Mouse (Mus musculus): ENCODE measurements at regions not wholly inside any gene's neighbourhood (a gene's known extent, or its start where the extent isn't known, plus 50 kb on each side); places are given as distances from the start of the nearest gene placed in this dataset.

- H3K27me3 ChIP-seq (replicated peaks; ENCODE audit: control insufficient read depth, insufficient read depth, low read length) = no peaks in the 10 kb centered on the region
- H3K27ac ChIP-seq (ENCODE audit: low read length) = no peak overlapping the region
- no peak overlapping the region for H3K4me3 ChIP-seq (ENCODE audit: low read length)
- 52% methylated on average over 4 of the region's 4 CpGs for WGBS
- no peaks in the 10 kb centered on the region for H3K9me3 ChIP-seq (ENCODE audit: control insufficient read depth, low read length)
- ATAC-seq = no peak
- H3K4me2 ChIP-seq (ENCODE audit: low read depth, low read length) = no peak overlapping the region
- no peaks in the 10 kb centered on the region for H3K36me3 ChIP-seq (ENCODE audit: control insufficient read depth, insufficient read depth, low read length)
- no peaks in the 10 kb centered on the region for H3K4me1 ChIP-seq (ENCODE audit: control insufficient read depth, insufficient read depth, low read length)
- no peak overlapping the region for H3K9ac ChIP-seq (ENCODE audit: low read depth, low read length)
Measured at GRCm38 (mm10) chr14:98642661-98643331, 351.3 kb downstream of the Rpl36a-ps1 start.

- WGBS = 65% methylated on average over 4 of the region's 4 CpGs
- H3K4me2 ChIP-seq (ENCODE audit: low read depth, low read length) = no peak overlapping the region
- H3K4me1 ChIP-seq (ENCODE audit: control insufficient read depth, insufficient read depth, low read length) = no peaks in the 10 kb centered on the region
- H3K27me3 ChIP-seq (replicated peaks; ENCODE audit: control insufficient read depth, insufficient read depth, low read length) = no peaks in the 10 kb centered on the region
- H3K9ac ChIP-seq (ENCODE audit: low read depth, low read length) = no peak overlapping the region
- H3K4me3 ChIP-seq (ENCODE audit: low read length) = no peak overlapping the region
- no peak overlapping the region for H3K27ac ChIP-seq (ENCODE audit: low read length)
- H3K9me3 ChIP-seq (ENCODE audit: control insufficient read depth, low read length) = no peaks in the 10 kb centered on the region
- no peaks in the 10 kb centered on the region for H3K36me3 ChIP-seq (ENCODE audit: control insufficient read depth, insufficient read depth, low read length)
- ATAC-seq = no peak
Measured at GRCm38 (mm10) chr14:98629026-98629425, 365.1 kb downstream of the Rpl36a-ps1 start.

- H3K27ac ChIP-seq (ENCODE audit: low read length) = no peak overlapping the region
- no peak overlapping the region for H3K4me3 ChIP-seq (ENCODE audit: low read length)
- WGBS = 56% methylated on average over 7 of the region's 7 CpGs
Measured at GRCm38 (mm10) chr14:98626476-98626875, 367.6 kb downstream of the Rpl36a-ps1 start.

GRCm38 (mm10) chr14:98625867-98626266, 368.3 kb downstream of the Rpl36a-ps1 start:
- H3K36me3 ChIP-seq (ENCODE audit: control insufficient read depth, insufficient read depth, low read length) = no peaks in the 10 kb centered on the region
- H3K4me1 ChIP-seq (ENCODE audit: control insufficient read depth, insufficient read depth, low read length) = no peaks in the 10 kb centered on the region
- H3K27ac ChIP-seq (ENCODE audit: low read length) = no peak overlapping the region
- ATAC-seq = no peak
- H3K4me3 ChIP-seq (ENCODE audit: low read length) = no peak overlapping the region
- WGBS = 86% methylated on average over 4 of the region's 4 CpGs
- no peaks in the 10 kb centered on the region for H3K27me3 ChIP-seq (replicated peaks; ENCODE audit: control insufficient read depth, insufficient read depth, low read length)
- no peak overlapping the region for H3K4me2 ChIP-seq (ENCODE audit: low read depth, low read length)
- no peak overlapping the region for H3K9ac ChIP-seq (ENCODE audit: low read depth, low read length)
- H3K9me3 ChIP-seq (ENCODE audit: control insufficient read depth, low read length) = no peaks in the 10 kb centered on the region

More at GRCm38 (mm10) chr14:98626476-98626875, 367.6 kb downstream of the Rpl36a-ps1 start:
- Histone ChIP-seq H3K9me3 (ENCODE audit: control insufficient read depth, low read length) (no peaks in the 10 kb centered on the region), H3K4me2 (ENCODE audit: low read depth, low read length) (no peak overlapping the region), H3K27me3 (replicated peaks; ENCODE audit: control insufficient read depth, insufficient read depth, low read length) (no peaks in the 10 kb centered on the region), H3K4me1 (ENCODE audit: control insufficient read depth, insufficient read depth, low read length) (no peaks in the 10 kb centered on the region), H3K36me3 (ENCODE audit: control insufficient read depth, insufficient read depth, low read length) (no peaks in the 10 kb centered on the region), H3K9ac (ENCODE audit: low read depth, low read length) (no peak overlapping the region)
- ATAC-seq = no peak

GRCm38 (mm10) chr14:98605772-98606171, 388.3 kb downstream of the Rpl36a-ps1 start:
- no peaks in the 10 kb centered on the region for H3K9me3 ChIP-seq (ENCODE audit: control insufficient read depth, low read length)
- ATAC-seq = no peak
- no peaks in the 10 kb centered on the region for H3K36me3 ChIP-seq (ENCODE audit: control insufficient read depth, insufficient read depth, low read length)
- no peaks in the 10 kb centered on the region for H3K4me1 ChIP-seq (ENCODE audit: control insufficient read depth, insufficient read depth, low read length)
- no peak overlapping the region for H3K9ac ChIP-seq (ENCODE audit: low read depth, low read length)
- H3K4me3 ChIP-seq (ENCODE audit: low read length) = no peak overlapping the region
- no peaks in the 10 kb centered on the region for H3K27me3 ChIP-seq (replicated peaks; ENCODE audit: control insufficient read depth, insufficient read depth, low read length)
- H3K27ac ChIP-seq (ENCODE audit: low read length) = no peak overlapping the region
- 57% methylated on average over 2 of the region's 2 CpGs for WGBS
- H3K4me2 ChIP-seq (ENCODE audit: low read depth, low read length) = no peak overlapping the region

- Histone ChIP-seq H3K27me3 (replicated peaks; ENCODE audit: control insufficient read depth, insufficient read depth, low read length) (no peaks in the 10 kb centered on the region), H3K4me1 (ENCODE audit: control insufficient read depth, insufficient read depth, low read length) (no peaks in the 10 kb centered on the region), H3K9me3 (ENCODE audit: control insufficient read depth, low read length) (no peaks in the 10 kb centered on the region), H3K36me3 (ENCODE audit: control insufficient read depth, insufficient read depth, low read length) (no peaks in the 10 kb centered on the region), H3K9ac (ENCODE audit: low read depth, low read length) (no peak overlapping the region), H3K27ac (ENCODE audit: low read length) (no peak overlapping the region), H3K4me3 (ENCODE audit: low read length) (no peak overlapping the region), H3K4me2 (ENCODE audit: low read depth, low read length) (no peak overlapping the region)
- WGBS = 80% methylated on average over 2 of the region's 2 CpGs
- no peak for ATAC-seq
Measured at GRCm38 (mm10) chr14:98596252-98596651, 397.9 kb downstream of the Rpl36a-ps1 start.

GRCm38 (mm10) chr14:98589846-98590245, 404.3 kb downstream of the Rpl36a-ps1 start:
- Histone ChIP-seq H3K4me1 (ENCODE audit: control insufficient read depth, insufficient read depth, low read length) (no peaks in the 10 kb centered on the region), H3K27me3 (replicated peaks; ENCODE audit: control insufficient read depth, insufficient read depth, low read length) (no peaks in the 10 kb centered on the region), H3K9me3 (ENCODE audit: control insufficient read depth, low read length) (no peaks in the 10 kb centered on the region), H3K4me3 (ENCODE audit: low read length) (no peak overlapping the region), H3K27ac (ENCODE audit: low read length) (no peak overlapping the region), H3K9ac (ENCODE audit: low read depth, low read length) (no peak overlapping the region), H3K4me2 (ENCODE audit: low read depth, low read length) (no peak overlapping the region), H3K36me3 (ENCODE audit: control insufficient read depth, insufficient read depth, low read length) (no peaks in the 10 kb centered on the region)
- WGBS = 5% methylated on average over 4 of the region's 4 CpGs
- peak; percentile 70 for ATAC-seq

- Histone ChIP-seq H3K4me2 (ENCODE audit: low read depth, low read length) (no peak overlapping the region), H3K27ac (ENCODE audit: low read length) (no peak overlapping the region), H3K4me3 (ENCODE audit: low read length) (no peak overlapping the region), H3K27me3 (replicated peaks; ENCODE audit: control insufficient read depth, insufficient read depth, low read length) (no peaks in the 10 kb centered on the region), H3K9me3 (ENCODE audit: control insufficient read depth, low read length) (no peaks in the 10 kb centered on the region), H3K36me3 (ENCODE audit: control insufficient read depth, insufficient read depth, low read length) (no peaks in the 10 kb centered on the region), H3K9ac (ENCODE audit: low read depth, low read length) (no peak overlapping the region), H3K4me1 (ENCODE audit: control insufficient read depth, insufficient read depth, low read length) (no peaks in the 10 kb centered on the region)
- WGBS = 71% methylated on average over 1 of the region's 1 CpGs
- ATAC-seq = no peak
Measured at GRCm38 (mm10) chr14:98571644-98572043, 402.1 kb upstream of the Dach1 start.

GRCm38 (mm10) chr14:98562002-98562401, 392.4 kb upstream of the Dach1 start:
- ATAC-seq = no peak
- Histone ChIP-seq H3K4me2 (ENCODE audit: low read depth, low read length) (no peak overlapping the region), H3K27ac (ENCODE audit: low read length) (no peak overlapping the region), H3K9me3 (ENCODE audit: control insufficient read depth, low read length) (no peaks in the 10 kb centered on the region), H3K27me3 (replicated peaks; ENCODE audit: control insufficient read depth, insufficient read depth, low read length) (no peaks in the 10 kb centered on the region), H3K4me3 (ENCODE audit: low read length) (no peak overlapping the region), H3K9ac (ENCODE audit: low read depth, low read length) (no peak overlapping the region), H3K36me3 (ENCODE audit: control insufficient read depth, insufficient read depth, low read length) (no peaks in the 10 kb centered on the region), H3K4me1 (ENCODE audit: control insufficient read depth, insufficient read depth, low read length) (no peaks in the 10 kb centered on the region)

- Histone ChIP-seq H3K9me3 (ENCODE audit: control insufficient read depth, low read length) (no peaks in the 10 kb centered on the region), H3K4me2 (ENCODE audit: low read depth, low read length) (no peak overlapping the region), H3K4me1 (ENCODE audit: control insufficient read depth, insufficient read depth, low read length) (no peaks in the 10 kb centered on the region), H3K9ac (ENCODE audit: low read depth, low read length) (no peak overlapping the region), H3K4me3 (ENCODE audit: low read length) (no peak overlapping the region), H3K36me3 (ENCODE audit: control insufficient read depth, insufficient read depth, low read length) (no peaks in the 10 kb centered on the region), H3K27me3 (replicated peaks; ENCODE audit: control insufficient read depth, insufficient read depth, low read length) (no peaks in the 10 kb centered on the region), H3K27ac (ENCODE audit: low read length) (no peak overlapping the region)
- ATAC-seq = no peak
- 90% methylated on average over 1 of the region's 1 CpGs for WGBS
Measured at GRCm38 (mm10) chr14:98539792-98540191, 370.2 kb upstream of the Dach1 start.

Data from intestine, embryonic 16.5 days (tissue).